Mouse (Mus musculus) testis, adult 2 months (tissue): ENCODE measurements at regions not wholly inside any gene's neighbourhood (a gene's known extent, or its start where the extent isn't known, plus 50 kb on each side); places are given as distances from the start of the nearest gene placed in this dataset.

Source experiments
- CTCF ChIP-seq: fragments of 200-500 bp; IDR thresholded peaks from 2 replicates; pipeline ENCODE4 v1.5.1; 2012; ENCODE audit warnings: low read depth, mild to moderate bottlenecking, inconsistent platforms, low read length, moderate library complexity; ENCODE audit not compliant: control insufficient read depth, insufficient read depth, insufficient replicate concordance
- POLR2A ChIP-seq: fragments of 200-500 bp; IDR thresholded peaks from 2 replicates; pipeline ENCODE4 v1.6.1; 2012; ENCODE audit warnings: low read depth, mild to moderate bottlenecking, inconsistent platforms, low read length, moderate library complexity; ENCODE audit not compliant: control insufficient read depth

DNA sequence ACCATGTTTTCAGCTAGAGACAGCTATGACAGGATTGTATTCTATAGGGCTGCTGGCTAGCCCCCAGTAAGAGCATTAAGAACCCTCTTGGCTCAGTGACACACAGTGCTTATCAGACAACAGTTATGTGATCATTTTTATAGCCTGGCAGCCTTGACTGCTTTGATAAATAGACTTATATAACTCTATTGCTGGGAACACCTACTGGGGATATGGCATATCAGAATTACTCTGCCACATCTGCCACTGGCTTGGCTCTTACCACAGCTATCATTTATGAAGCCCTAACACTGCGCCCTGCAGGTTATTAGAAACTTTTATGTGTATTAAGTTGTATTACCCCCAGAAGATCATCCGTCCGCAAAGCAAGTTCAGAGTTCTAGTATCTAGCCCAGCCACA, 88.9 kb upstream of the Btg1 start:
- no peak for TF ChIP-seq CTCF
- TF ChIP-seq POLR2A = no peak
